Mouse (Mus musculus) WW6 (cell line): ENCODE results near the gene Wwc1.

Experiments
- DNase-seq: peaks from one replicate; pipeline ENCODE4 v3.0.0-alpha.2; 2013; ENCODE audit warnings: low read depth, low spot score

Gene Wwc1

GRCm38 (mm10) chr11:35933402-35934085 is 46.8 kb downstream of the Wwc1 start:
- no peak for DNase-seq

- no peak for DNase-seq
These were observed 48.0 kb downstream of the Wwc1 start for GRCm38 (mm10) chr11:35932121-35932885.

- no peak for DNase-seq
These were observed 49.7 kb downstream of the Wwc1 start for GRCm38 (mm10) chr11:35930511-35931060.

GRCm38 (mm10) chr11:35928453-35928852 is 51.9 kb downstream of the Wwc1 start:
- DNase-seq = no peak

GRCm38 (mm10) chr11:35927309-35927708 is 53.0 kb downstream of the Wwc1 start:
- DNase-seq = no peak

- DNase-seq = no peak
These were observed 54.7 kb downstream of the Wwc1 start for GRCm38 (mm10) chr11:35925592-35925991.

GRCm38 (mm10) chr11:35922205-35922873 is 58.0 kb downstream of the Wwc1 start:
- DNase-seq = no peak

GRCm38 (mm10) chr11:35920776-35921175 is 59.6 kb downstream of the Wwc1 start:
- no peak for DNase-seq

- no peak for DNase-seq
These were observed 60.3 kb downstream of the Wwc1 start for GRCm38 (mm10) chr11:35919856-35920503.

- DNase-seq = no peak
These were observed 60.9 kb downstream of the Wwc1 start for GRCm38 (mm10) chr11:35919383-35919782.

GRCm38 (mm10) chr11:35916466-35917185 is 63.7 kb downstream of the Wwc1 start:
- no peak for DNase-seq

- no peak for DNase-seq
These were observed 64.8 kb downstream of the Wwc1 start for GRCm38 (mm10) chr11:35915546-35915945.

GRCm38 (mm10) chr11:35913418-35914044 is 66.8 kb downstream of the Wwc1 start:
- no peak for DNase-seq

GRCm38 (mm10) chr11:35904955-35905550 is 75.3 kb downstream of the Wwc1 start:
- DNase-seq = no peak

- no peak for DNase-seq
These were observed 77.2 kb downstream of the Wwc1 start for GRCm38 (mm10) chr11:35903079-35903478.

- no peak for DNase-seq
These were observed 80.4 kb downstream of the Wwc1 start for GRCm38 (mm10) chr11:35899946-35900345.

GRCm38 (mm10) chr11:35893454-35893853 is 86.9 kb downstream of the Wwc1 start:
- DNase-seq = no peak

- no peak for DNase-seq
These were observed 87.3 kb downstream of the Wwc1 start for GRCm38 (mm10) chr11:35893018-35893421.

GRCm38 (mm10) chr11:35892293-35892692 is 88.0 kb downstream of the Wwc1 start:
- DNase-seq = no peak

- no peak for DNase-seq
These were observed 91.5 kb downstream of the Wwc1 start for GRCm38 (mm10) chr11:35888790-35889189.
